Mouse (Mus musculus): Measurements from ENCODE around the gene Mxra8.

DNA sequence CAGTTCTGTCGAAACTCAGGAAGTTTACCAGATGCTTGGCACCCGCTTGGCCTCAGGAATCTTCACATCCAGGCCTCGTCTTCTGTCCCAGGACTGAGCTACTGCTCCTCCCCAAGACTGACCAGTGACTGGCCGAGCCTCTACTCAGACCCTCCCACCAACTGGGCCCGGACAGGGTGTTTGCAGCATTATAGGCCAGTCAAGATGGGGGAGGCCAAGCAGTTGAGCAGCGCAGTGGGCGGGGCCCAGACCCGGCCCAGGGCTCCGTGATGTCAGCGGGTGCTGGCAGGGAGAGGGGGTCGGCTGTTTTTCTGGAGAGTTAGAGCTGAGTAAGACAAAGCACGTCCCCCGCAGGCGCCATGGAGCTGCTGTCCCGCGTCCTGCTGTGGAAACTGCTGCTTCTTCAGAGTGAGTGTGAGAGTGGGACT is at the start of gene Mxra8:
- TF ChIP-seq CTCF (IDR thresholded peaks at IDR 0.05; ENCODE audit: low read depth) (no peak), EP300 (IDR thresholded peaks at IDR 0.05; ENCODE audit: low read depth) (no peak)
